Mouse (Mus musculus) midbrain, embryonic 14.5 days (tissue): ENCODE results near the gene Capn5. TPM values are rescaled to one million over a fixed set of nuclear protein-coding genes. Genes with fewer than 3 reads are reported as not detected.

ENCODE experiments used
- ATAC-seq: fragments of 200-750 bp; cut with Nextera tagmentation; 2 replicates; pipeline ENCODE4 v1.8.0; 2017; ENCODE audit warnings: moderate number of reproducible peaks, moderate library complexity; ENCODE audit not compliant: low FRiP score, low TSS enrichment
- DNase-seq: peaks from one replicate; pipeline ENCODE4 v3.0.0-alpha.2; 2015
- H3K27ac ChIP-seq: fragments of 300-500 bp; sonication (generic); replicated peaks from 2 replicates; pipeline ENCODE4 v1.5.1; 2014; ENCODE audit warnings: mild to moderate bottlenecking, low read depth, low read length, moderate library complexity
- H3K27me3 ChIP-seq: fragments of 300-500 bp; sonication (generic); 2 replicates; pipeline ENCODE4 v1.6.1; 2014; ENCODE audit warnings: low read length, control low read depth, mixed read lengths; ENCODE audit not compliant: control insufficient read depth, insufficient read depth
- H3K36me3 ChIP-seq: fragments of 300-500 bp; sonication (generic); 2 replicates; pipeline ENCODE4 v1.6.1; 2014; ENCODE audit warnings: low read length, control low read depth; ENCODE audit not compliant: control insufficient read depth, insufficient read depth
- H3K4me1 ChIP-seq: fragments of 300-500 bp; sonication (generic); 2 replicates; pipeline ENCODE4 v1.6.1; 2014; ENCODE audit warnings: mild to moderate bottlenecking, antibody characterized with exemption, low read length, control low read depth; ENCODE audit not compliant: control insufficient read depth, insufficient read depth
- H3K4me2 ChIP-seq: fragments of 300-500 bp; sonication (generic); 2 replicates; pipeline ENCODE4 v1.6.1; 2014; ENCODE audit warnings: mild to moderate bottlenecking, low read length, moderate library complexity
- H3K4me3 ChIP-seq: fragments of 300-500 bp; sonication (generic); replicated peaks from 2 replicates; pipeline ENCODE4 v1.5.1; 2014; ENCODE audit warnings: low read depth, low read length
- H3K9ac ChIP-seq: fragments of 300-500 bp; sonication (generic); replicated peaks from 2 replicates; pipeline ENCODE4 v1.6.1; 2014; ENCODE audit warnings: mild to moderate bottlenecking, low read length, moderate library complexity
- H3K9me3 ChIP-seq: fragments of 300-500 bp; sonication (generic); 2 replicates; pipeline ENCODE4 v1.6.1; 2016; ENCODE audit warnings: low read length, control low read depth, mixed read lengths; ENCODE audit not compliant: control insufficient read depth
- WGBS: fragments of 180-500 bp; shearing (Covaris S2); extraction: QIAGEN DNeasy Blood & Tissue Kit; methylation state at CpG from one replicate; pipeline ENCODE4 v1.1.7; 2014; 5-methylcytosine and 5-hydroxymethylcytosine counted together
- polyA plus RNA-seq: library from polyadenylated mRNA; unstranded; fragments of >200 nt; fragmentation: Nextera tagmentation; extraction: Ambion mirVana; gene quantifications from 2 replicates; pipeline ENCODE4 v1.2.1, GENCODE M21; 2014

Gene Capn5
- polyA plus RNA-seq, 1 experiment from 2014 or later = 9.8 TPM

DNA sequence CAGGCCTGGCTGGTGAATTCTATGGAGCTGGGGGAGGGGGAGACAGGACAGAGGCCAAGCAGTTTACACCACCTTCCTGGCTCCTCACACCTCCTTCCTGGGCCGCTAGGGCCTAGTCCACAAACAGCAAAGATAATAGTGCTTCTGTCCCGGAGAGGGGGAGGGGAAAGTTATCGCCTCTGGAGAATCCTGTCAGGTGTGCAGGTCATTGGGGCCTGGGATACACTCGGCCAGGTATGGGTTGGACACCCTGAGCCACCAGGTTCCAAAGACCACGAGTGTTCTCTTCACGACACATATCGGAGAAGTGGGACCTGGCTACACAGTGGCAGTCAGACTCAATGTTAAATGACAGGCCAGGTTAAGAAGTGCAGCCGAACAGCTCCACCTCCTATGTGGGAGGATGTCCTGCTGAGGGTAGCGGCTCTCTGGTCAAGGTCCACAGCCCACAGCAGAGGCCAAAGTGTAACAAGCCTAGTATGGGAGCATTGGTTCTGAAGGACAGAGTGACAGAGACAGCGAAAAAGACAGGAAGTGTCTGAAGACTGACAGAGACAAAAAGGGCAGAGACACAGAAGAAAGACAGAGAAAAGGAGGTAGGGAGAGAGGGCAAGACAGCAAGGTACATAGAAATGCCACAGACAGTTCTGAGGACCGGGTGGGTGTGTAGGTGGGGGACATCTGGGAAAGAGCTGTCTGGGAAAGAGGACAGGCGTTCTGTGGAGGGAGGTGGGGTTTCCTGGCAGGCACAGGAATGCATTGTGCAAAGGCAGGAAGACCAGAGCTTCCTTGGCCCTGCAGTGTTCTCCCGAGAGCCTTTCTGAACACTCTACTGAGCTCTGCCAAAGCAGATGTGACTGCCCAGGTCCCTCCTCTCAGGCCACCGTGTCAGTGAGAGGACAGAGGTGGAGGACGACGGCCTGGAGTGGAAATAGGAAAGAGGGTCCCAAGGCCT lies 73.3 kb downstream of the Capn5 start:
- Histone ChIP-seq H3K36me3 (no peaks in the 10 kb centered on the region), H3K4me1 (0 out of 2 replicates have a peak, but pooled peaks cover 7% of the 10 kb centered on the region), H3K9ac (no peak overlapping the region), H3K4me2 (no peak overlapping the region), H3K4me3 (no peak overlapping the region), H3K9me3 (no peaks in the 10 kb centered on the region), H3K27ac (no peak overlapping the region), H3K27me3 (no peaks in the 10 kb centered on the region)
- WGBS = 68% methylated on average over 16 of the region's 16 CpGs
- ATAC-seq (no peak), DNase-seq (no peak)

DNA sequence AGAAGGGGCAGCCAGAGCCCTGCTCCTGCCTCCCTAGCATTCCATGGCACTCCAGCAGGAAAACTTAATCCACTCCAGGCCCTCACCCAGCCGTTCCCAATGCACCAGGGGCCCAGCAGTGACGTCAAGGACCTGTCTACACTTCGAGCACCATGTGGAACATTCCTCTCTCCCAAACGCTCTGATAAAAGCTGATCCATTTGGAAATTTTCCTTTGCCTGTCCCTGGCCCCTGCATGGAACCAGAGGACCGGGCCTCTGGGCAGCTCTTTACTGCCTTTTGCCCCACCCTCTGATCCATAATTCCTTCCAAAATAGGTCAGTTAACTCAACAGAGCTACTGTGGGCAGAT lies 74.2 kb downstream of the Capn5 start:
- no peaks in the 10 kb centered on the region for H3K27me3 ChIP-seq
- no peaks in the 10 kb centered on the region for H3K9me3 ChIP-seq
- DNase-seq (no peak), ATAC-seq (no peak)
- WGBS = 78% methylated on average over 5 of the region's 5 CpGs
- H3K4me3 ChIP-seq = no peak overlapping the region
- H3K4me2 ChIP-seq = no peak overlapping the region
- no peaks in the 10 kb centered on the region for H3K36me3 ChIP-seq
- H3K4me1 ChIP-seq = 0 out of 2 replicates have a peak, but pooled peaks cover 7% of the 10 kb centered on the region
- no peak overlapping the region for H3K27ac ChIP-seq
- no peak overlapping the region for H3K9ac ChIP-seq

DNA sequence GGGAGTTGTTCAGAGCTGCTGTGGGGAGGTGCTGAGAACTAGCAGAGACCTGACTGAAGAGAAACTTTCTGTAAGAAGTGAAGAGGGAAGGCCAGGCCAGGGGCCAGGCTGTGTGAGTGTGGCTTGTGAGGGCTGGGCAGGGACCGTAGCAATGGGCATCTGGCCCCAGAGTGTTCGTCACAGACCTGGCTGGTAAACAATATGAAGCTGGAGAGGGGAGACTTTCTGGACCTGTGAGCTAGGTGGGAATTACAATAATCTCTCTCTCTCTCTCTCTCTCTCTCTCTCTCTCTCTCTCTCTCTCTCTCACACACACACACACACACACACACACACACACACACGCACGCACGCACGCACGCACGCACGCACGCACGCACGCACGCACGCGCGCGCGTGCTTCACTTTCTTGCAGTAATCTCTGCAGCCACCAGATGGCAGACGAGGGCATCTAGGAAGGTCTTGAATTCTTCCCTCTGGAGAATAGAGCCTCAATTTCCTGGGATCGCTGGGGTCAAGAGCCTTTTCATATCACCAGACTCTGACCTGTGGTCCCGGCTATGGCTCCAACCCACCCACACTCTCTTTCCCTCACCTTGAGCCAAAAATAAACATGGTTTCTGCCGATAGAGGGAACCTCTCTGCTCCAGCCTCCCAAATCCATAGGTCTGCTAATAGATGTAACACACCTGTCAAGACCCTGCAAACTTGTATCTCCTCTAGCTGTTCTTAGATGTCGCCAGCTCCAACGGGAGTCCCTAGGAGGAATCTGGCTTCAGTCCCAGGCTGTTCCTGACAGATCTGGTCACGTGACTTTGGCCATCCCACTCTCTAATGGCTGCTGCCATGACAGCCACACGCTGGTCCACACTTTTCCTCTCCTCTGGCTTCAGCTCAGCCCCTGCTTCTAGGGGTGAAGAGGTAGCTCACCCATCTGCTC lies 74.8 kb downstream of the Capn5 start:
- no peaks in the 10 kb centered on the region for H3K9me3 ChIP-seq
- peak overlapping the region; percentile 52 for H3K9ac ChIP-seq
- H3K4me2 ChIP-seq = peak overlapping the region; percentile 56
- DNase-seq (peak; percentile 95), ATAC-seq (peak; percentile 70)
- 0 out of 2 replicates have a peak, but pooled peaks cover 7% of the 10 kb centered on the region for H3K4me1 ChIP-seq
- H3K27me3 ChIP-seq = no peaks in the 10 kb centered on the region
- H3K36me3 ChIP-seq = no peaks in the 10 kb centered on the region
- 18% methylated on average over 22 of the region's 26 CpGs for WGBS
- peak overlapping the region; percentile 75 for H3K27ac ChIP-seq
- peak overlapping the region; percentile 25 for H3K4me3 ChIP-seq

DNA sequence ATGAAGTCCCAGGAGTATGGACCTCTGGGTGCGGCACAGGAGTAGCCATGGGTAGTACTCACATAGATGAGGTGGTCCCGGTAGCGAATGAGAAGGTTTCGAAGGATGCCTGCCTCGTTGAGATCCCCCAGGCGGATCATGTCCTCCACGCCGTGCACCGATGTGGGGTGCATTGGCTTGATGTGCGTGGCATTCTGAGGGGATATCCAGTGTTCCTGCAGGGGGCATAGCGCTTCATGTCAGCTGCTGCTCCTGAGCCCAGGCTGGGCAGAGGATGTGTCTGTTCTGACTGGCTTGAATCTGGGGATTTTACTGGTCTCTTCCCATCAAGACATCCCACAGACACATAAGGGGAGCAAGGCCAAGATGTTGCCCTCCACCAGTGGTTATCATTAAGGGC lies 75.6 kb downstream of the Capn5 start:
- Histone ChIP-seq H3K27ac (no peak overlapping the region), H3K27me3 (no peaks in the 10 kb centered on the region), H3K4me2 (peak overlapping the region; percentile 56), H3K9ac (peak overlapping the region; percentile 52), H3K36me3 (peaks cover 2% of the 10 kb centered on the region; the same call in 1 of the 2 replicates), H3K4me1 (0 out of 2 replicates have a peak, but pooled peaks cover 7% of the 10 kb centered on the region), H3K4me3 (no peak overlapping the region), H3K9me3 (no peaks in the 10 kb centered on the region)
- WGBS = 96% methylated on average over 11 of the region's 11 CpGs
- DNase-seq (no peak), ATAC-seq (peak; percentile 36; the same call in 1 of the 2 replicates)

DNA sequence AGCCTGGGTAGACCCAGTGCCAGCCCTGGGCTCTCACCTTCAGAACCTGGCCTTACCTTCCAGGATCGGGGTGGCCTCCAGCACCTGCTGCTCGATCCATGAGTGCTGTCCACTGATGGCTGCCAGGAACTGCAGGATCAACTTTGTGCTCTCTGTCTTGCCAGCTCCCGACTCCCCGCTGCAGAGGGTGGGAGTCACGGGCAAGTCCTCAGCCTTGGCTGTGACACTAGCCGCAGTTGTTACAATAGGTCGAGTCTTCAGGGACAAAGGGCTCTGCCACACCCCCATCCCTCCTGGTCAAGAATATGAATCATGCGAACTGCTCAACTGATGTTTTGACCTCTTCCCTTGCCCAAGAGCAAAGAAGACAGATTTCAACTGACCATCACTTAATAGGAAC lies 80.5 kb downstream of the Capn5 start:
- Histone ChIP-seq H3K9me3 (no peaks in the 10 kb centered on the region), H3K4me2 (no peak overlapping the region), H3K4me1 (0 out of 2 replicates have a peak, but pooled peaks cover 4% of the 10 kb centered on the region), H3K36me3 (peaks cover 22% of the 10 kb centered on the region), H3K4me3 (no peak overlapping the region), H3K27ac (no peak overlapping the region), H3K27me3 (no peaks in the 10 kb centered on the region), H3K9ac (no peak overlapping the region)
- DNase-seq = no peak
- 91% methylated on average over 8 of the region's 8 CpGs for WGBS
- no peak for ATAC-seq

DNA sequence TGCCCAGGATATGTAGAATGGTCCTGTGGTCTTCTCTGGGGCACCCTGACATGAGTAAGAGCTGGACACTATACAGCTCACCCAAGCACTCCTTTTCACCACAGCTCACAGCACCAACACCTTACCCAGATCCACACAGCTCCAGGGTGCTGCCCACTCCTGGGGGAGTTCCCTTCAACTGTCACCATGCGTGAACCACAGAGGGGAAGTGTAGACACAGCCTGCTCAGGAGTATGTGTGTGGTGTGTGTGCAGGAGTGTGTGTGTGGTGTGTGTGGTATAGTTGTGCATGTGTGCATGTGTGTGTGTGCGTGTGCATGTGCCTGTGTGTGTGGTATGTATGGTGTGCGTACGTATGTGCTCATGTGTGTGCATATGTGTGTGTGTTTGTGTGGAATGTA lies 82.2 kb downstream of the Capn5 start:
- ATAC-seq = no peak
- Histone ChIP-seq H3K4me1 (no peaks in the 10 kb centered on the region), H3K27me3 (no peaks in the 10 kb centered on the region), H3K36me3 (peaks cover 29% of the 10 kb centered on the region), H3K4me2 (no peak overlapping the region), H3K4me3 (no peak overlapping the region), H3K9me3 (no peaks in the 10 kb centered on the region), H3K9ac (no peak overlapping the region), H3K27ac (no peak overlapping the region)
- no peak for DNase-seq
- WGBS = 94% methylated on average over 4 of the region's 4 CpGs

DNA sequence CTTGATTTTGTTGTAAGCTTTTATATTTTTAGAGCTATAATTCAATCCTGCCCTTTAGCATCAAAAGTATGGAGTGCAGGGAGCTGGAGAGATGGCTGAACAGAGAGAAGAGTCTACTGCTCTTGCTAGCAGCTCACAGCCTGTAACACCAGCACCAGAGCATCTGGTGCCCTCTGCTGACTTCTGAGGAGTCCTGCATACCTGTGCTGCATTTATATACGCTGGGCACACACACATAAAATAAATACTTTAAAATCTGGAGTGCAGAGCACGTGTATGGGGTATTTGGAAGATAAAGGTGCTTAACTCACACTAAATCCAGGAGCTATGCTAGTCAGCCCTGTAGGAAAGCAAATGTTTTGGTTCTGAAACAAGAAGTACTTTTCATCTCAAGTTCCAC lies 91.7 kb downstream of the Capn5 start:
- H3K9me3 ChIP-seq = no peaks in the 10 kb centered on the region
- DNase-seq (peak; percentile 58), ATAC-seq (no peak)
- peaks cover 5% of the 10 kb centered on the region for H3K4me1 ChIP-seq
- no peaks in the 10 kb centered on the region for H3K27me3 ChIP-seq
- WGBS = 58% methylated on average over 2 of the region's 2 CpGs
- no peak overlapping the region for H3K4me3 ChIP-seq
- H3K4me2 ChIP-seq = no peak overlapping the region
- H3K9ac ChIP-seq = no peak overlapping the region
- no peaks in the 10 kb centered on the region for H3K36me3 ChIP-seq
- H3K27ac ChIP-seq = no peak overlapping the region

DNA sequence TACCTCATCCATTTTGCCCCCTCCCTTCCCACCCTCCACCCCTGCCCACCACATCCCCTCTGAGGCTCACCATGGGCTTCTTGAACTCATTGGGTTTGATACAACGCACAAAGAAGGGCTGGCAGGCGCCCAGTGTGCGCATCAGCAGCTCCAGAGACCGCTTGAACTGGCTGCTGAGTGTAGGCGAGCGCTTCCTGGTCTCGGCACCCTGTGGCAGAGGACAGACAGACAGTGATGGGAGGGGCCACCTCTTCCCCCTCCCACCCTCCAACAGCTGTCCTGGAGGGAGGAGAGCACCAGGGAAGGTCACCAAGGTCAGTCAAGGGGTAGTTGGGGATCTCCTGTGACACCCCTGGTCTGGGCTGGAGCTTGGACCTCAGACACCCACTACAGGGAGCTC lies 92.8 kb downstream of the Capn5 start:
- Histone ChIP-seq H3K4me2 (no peak overlapping the region), H3K4me1 (peaks cover 5% of the 10 kb centered on the region), H3K27me3 (no peaks in the 10 kb centered on the region), H3K27ac (no peak overlapping the region), H3K9me3 (no peaks in the 10 kb centered on the region), H3K36me3 (peaks cover 5% of the 10 kb centered on the region; the same call in 1 of the 2 replicates), H3K9ac (no peak overlapping the region), H3K4me3 (no peak overlapping the region)
- ATAC-seq (no peak), DNase-seq (no peak)
- 80% methylated on average over 7 of the region's 7 CpGs for WGBS
